Mouse (Mus musculus) fibroblast of lung, adult 2 months (primary cell): ENCODE measurements around the gene Cbfa2t3.
"Not testable (repeated sequence)": the region's sequence is repeated elsewhere in the genome, so short reads cannot be mapped to it uniquely, and the experiment has no call there.

Experiments used
- DNase-seq: peaks from one replicate; pipeline ENCODE4 v3.0.0-alpha.2; 2011; ENCODE audit warnings: low read depth

Gene Cbfa2t3

DNA sequence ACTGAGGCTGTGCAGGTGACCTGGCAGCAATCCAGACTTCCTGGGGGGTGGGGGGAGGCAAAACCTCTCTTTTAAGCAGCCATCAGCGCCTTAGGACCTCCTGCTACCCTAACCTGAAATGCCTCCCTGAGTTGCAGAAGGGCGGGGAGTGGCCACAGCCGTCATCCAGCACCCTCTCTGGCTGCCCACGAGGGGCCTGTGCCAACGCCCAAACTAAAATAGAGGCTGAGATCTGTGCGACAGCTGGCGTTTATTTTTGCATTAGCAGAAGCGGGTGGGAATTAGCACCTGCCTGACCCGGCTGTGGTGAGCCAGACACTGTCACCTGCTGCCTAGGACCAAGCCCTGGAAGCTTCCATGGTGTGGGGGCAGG, 62.1 kb downstream of the Cbfa2t3 start:
- DNase-seq: no peak

DNA sequence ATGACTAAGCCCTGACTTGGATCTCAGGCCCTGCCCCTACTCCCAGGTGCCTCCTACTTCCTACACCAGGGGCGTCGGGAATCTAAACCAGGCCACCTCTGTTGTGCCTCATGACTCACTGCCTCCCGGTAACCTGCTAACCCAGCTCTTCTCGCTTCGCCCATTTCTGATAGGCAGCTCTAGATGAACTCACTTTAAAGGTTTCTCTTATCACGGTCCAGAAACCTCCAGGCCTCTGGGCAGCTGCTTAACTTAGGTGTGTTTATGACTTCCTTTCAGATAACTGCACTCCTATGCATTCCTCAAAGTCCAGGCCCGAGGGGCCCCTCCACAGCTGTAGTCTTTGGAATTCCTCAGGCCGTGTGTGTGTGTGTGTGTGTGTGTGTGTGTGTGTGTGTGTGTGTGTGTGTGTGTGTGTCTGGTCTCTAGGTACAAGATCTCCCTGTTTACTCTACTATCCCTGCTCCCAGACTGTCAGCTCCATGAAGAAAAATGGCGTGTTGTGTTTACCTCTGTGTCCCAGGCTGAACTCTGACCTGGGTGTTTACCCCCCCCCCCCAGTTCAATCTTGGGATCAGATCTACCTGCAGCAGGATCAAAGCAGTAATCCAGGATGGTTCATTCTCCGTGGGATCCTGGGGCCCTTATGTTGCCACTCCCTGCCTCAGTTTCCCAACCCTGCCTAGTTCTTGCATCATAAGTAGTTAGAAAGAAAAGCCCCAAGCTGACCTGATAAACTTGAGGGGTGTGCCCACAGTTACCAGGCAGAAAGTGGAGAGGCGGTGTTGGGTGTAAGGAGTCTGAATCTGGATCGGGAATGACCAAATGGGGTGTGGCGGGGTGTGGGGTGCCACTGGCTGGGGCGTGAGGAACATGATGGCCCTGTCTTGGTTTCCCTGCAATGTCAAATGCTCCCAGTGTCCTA, 62.8 kb downstream of the Cbfa2t3 start:
- no peak for DNase-seq

DNA sequence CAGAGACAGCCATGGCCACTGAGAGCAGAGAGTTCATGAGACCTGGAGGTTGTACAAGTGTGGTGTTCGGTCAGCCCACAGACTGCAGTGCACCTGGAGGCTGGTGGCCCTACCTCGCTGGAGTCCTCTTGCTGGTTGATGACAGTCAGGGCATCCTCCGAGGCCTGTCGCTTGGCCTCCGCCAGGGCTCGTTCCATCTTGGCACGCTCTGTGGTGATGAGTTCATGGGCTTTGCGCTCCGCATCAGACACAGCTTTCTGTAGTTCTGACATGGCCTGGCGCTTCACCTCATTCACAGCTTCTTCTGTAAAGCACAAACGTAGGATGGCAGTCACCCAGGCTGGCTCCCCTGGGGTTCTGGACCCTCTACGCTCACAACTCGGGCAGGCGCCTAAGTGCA, 65.7 kb downstream of the Cbfa2t3 start:
- no peak for DNase-seq

DNA sequence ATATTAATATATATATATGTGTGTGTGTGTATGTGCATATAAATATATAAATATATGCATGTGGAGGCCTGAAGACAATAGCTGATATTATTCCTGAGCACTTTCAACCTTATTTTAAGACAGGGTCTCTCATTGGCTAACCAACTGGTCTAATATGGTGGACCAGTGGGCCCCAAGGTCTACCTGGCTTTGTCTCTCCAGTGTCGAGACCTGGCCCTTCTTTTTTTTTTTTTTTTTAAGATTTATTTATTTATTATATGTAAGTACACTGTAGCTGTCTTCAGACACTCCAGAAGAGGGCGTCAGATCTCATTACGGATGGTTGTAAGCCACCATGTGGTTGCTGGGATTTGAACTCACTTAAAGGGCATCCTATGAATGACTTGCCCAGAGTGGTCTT, 66.8 kb downstream of the Cbfa2t3 start:
- not testable (repeated sequence) for DNase-seq

DNA sequence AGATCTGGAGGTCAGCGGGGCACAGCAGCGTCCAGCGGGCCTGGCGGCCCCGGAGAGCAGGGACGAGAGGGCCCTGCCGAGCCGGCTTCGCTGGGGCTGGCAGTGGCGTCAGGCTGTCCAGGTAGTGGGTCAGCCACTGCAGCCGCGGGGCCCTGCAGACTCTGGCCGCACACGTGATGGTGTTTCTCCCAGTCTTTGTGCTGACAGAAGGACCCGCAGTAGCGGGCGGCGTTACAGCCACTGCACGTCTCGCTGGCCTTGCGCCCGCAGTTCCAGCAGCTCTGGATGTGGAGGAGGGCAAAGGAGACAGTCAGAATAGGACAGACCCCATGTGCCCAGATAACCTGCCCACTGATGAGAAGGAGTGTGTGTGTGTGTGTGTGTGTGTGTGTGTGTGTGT, 68.2 kb downstream of the Cbfa2t3 start:
- no peak for DNase-seq

DNA sequence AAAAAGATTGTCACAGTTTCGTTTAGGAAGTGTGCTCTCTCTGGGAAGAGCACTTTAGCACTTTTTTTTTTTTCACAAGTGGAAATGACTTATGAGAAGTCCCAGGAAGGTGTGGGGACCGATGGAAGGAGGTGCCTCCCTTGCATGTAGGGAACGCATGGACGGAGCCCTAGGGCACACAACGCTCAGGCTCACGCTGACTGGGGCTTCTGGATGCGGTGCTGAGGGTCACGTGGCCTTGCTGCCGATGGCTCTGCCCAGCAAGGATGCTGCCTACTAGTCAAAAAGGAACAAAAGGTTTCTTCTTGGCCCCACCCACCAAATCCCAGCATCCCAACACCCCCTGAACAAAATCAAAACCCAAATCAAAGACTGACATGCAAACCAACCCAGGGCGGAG, 69.5 kb downstream of the Cbfa2t3 start:
- no peak for DNase-seq

DNA sequence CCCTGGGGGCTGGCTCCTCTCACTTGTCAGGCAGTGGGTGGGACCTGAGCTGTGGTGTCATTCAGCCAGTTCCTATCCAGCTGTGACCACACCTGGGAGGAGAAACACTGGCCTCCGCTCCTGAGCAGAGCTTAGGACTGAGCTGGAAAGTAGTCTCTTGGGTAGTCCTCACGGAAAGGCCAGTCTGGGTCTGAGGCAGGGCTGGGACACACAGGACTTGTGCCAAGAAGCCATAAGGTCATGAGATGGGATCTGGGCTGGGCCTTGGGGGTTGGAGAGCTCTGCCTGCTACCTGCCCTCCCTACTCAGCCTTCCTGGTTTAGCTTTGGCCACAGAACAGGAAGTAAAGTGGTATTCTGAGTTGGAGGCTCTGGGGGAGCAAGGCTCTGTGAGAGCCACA, 72.0 kb downstream of the Cbfa2t3 start:
- DNase-seq: no peak

DNA sequence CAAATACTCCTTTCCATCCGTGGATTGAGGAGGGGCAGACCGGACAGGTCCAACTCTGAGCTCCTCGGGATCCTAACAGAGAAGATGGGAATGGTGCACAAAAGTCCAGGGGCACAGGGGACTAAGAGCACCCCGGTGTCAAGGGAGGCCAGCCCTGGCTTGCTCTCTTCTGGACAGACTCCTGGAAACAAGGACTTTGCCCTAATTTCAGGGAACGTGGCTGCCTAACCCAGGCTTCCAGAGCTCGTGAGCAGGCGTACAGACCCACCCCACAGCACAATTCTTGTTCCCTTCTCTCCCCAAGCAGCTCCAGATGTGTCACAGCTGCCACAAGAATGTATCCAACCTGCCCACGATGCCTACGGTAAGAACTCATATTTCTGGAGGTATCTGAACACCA, 73.1 kb downstream of the Cbfa2t3 start:
- DNase-seq: no peak

DNA sequence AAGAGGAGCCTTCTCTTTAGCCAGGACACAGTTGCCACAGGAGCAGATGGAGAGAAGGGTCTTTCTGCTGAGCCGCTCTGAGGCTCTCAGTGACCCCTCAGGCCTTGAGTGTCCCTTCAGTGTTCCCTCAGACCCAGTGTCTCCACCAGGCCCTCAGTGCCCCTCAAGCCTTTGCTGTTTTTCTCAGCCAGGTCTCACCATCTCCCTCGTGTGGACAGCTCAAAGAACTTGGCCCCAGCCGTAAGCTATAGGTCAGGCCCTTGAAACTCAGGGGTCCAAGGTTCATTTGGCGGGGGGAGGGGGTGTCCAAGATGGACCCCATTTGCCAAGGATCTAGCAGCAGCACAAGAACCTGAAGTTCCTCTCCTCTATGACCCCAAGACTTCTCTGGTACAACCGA, 74.3 kb downstream of the Cbfa2t3 start:
- no peak for DNase-seq

DNA sequence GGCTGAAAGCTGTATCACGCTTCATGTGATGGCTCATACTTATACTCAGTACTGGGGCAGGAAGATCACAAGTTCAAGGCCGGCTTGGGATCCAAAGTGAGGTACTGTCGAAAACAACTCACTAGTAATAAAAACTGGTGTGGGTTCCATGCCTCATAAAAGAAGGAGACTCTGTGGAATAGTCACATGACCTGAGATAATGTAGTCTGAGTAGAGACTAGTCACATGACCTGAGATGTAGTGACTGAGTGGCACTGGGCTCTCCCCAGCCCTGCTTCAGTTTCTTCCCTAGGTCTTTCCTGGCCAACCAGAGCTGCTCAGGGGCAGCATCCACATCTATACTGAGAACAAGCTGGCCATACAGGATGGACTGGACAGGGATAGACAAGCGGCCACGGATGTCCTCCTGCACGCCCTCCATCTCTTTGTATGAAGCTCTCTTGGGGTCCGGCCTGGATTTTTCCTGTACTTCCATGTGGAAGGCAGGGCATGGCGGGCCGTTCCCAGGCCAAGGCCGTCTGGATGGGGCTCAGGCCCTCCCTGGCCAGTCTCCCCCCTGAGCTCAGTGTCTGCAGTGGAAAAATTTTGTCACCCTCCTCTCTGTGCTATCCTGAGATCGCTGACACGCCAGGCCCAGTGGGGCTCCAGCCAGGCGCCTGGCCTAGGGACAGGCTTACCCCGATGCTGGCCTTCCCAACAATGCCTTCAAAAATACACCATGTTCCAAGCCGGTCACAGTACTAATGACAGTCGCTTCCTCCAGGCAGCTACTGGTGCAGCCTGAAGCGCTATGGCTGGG, 74.9 kb downstream of the Cbfa2t3 start:
- DNase-seq: no peak

DNA sequence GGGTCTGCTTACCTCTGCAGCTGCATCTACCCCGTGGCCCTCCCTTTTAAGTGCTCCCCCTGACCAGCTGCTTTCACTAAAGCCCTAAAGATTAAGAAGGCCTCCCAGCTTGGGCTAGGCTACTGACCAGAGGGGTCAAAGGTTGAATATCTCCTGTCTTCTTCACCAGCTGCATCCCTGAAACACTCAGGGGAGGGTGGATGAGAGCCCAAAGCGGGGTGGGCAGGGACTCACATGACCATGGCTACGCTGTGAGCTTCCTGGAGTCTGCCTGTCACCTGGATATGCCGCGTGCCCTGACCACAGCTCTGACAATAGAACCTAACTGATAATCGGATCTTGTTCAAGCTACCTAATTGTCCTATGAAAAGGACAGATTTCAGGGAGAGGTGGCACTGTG, 76.2 kb downstream of the Cbfa2t3 start, which contains the start of gene Pabpn1l:
Gene Pabpn1l, minus strand, starts transcription at position 13 of the 400 bp plus-strand sequence.
- DNase-seq: no peak

DNA sequence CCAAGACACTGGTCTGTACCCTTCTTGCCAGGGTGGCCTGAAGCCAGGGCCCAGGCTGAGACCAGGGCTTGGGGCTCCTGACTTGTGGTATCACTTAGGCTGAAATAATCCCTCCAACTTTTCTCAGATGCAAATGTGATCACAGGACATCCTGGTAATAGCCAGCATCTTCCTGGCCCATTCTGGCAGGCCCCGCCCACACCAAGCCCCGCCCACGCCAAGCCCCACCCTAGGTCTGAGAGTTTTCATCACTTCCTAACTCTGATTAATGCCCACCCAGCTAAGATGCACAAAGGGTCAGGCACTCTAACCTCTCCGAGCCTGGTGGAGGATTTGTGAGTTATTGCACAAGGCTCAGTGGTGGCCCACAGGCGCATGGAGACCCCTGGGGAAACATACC, 78.5 kb downstream of the Cbfa2t3 start:
- no peak for DNase-seq

DNA sequence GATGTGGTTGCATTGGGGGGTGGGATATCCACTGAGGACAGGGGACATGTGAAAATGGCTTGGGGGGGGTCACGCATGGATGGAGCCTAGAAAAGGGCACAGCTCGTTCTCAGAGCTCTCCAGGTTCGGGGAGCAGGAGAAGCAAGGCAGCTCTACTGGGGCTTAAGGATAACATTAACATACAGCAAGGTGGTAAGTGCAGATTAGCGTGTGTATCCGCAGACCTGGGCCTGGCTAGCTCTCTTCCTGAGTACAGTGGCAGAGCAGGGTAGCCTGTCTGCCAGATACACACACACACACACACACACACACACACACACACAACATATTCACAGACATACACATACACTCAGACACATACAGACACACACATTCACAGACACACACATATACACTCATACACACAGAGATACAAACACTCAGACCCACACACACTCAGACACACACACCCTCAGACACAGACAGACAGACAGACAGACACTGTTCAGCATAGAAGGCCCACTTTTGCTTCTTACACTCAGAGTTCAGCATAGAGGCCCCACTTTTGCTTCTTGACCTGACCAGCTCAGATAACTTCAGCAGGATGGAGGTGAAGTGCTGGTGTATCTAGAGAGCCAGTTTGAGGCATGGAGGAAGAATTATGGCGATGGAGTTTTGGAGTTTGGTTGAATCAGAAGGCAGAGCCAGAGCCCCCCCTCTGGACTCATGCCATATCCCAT, 80.1 kb downstream of the Cbfa2t3 start:
- DNase-seq: no peak

DNA sequence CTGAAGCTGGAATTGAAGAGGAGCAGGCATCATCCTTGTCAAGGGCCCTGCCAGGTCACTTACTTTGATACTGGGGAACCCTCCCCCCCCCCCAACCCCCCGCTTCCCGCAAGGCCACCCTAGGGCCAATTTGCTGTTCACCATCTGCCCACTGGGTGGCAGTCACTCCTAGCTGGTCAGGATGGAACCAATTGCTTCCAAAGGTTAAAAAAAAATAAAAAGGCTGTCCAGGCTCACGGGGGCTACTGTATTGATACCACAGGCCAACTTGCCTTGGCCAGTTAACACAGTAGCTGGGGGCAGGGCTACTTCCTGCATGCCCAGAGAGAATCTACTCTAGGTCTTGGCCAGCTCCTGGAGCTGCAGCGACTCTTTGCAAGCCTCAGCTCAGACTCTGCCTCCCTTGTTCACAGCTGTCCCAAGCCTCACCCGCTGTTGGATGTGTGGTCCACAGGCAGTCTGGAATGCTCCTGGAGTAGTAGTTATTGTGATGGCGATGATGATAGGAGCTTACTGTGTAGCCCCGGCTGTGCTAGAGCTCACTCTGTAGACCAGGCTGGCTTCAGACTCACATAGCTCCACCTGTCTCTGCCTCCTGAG, 80.9 kb downstream of the Cbfa2t3 start:
- DNase-seq: peak; percentile 57

DNA sequence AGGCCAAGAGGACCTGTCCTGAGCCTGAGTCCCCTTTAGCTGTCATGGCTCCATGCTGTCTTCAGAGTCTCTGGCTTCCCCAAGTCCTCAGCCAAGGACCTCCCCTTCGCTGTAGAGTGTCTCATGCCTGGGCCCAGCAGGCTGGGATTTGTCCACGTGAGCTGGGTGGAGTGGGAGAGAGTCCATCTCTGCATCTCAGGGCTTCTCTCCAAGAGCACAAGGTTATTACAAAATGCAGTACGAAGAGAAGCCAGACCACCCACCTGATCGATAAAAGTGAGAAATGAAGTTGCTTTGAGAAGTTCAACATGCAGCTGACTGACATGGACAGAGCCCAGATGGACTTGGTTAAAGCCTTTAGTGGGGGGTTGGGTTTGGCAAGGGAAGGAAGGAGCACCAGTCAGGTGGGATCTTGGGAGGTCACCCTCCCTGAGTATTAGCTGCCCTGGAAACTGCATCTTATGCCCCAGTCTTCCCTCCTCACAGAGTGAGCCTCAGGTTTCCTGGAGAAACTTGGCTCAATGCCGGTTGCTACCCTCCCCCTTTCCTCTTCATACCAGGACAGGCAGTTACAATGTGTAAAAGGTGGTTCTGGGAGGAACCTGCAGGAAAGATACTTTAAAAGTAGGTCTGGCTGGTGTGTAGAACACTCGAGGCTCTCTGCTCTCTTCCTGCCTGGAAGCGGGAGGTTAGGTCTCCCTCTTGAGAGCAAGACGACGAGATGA, 82.6 kb downstream of the Cbfa2t3 start:
- DNase-seq: peak; percentile 8

DNA sequence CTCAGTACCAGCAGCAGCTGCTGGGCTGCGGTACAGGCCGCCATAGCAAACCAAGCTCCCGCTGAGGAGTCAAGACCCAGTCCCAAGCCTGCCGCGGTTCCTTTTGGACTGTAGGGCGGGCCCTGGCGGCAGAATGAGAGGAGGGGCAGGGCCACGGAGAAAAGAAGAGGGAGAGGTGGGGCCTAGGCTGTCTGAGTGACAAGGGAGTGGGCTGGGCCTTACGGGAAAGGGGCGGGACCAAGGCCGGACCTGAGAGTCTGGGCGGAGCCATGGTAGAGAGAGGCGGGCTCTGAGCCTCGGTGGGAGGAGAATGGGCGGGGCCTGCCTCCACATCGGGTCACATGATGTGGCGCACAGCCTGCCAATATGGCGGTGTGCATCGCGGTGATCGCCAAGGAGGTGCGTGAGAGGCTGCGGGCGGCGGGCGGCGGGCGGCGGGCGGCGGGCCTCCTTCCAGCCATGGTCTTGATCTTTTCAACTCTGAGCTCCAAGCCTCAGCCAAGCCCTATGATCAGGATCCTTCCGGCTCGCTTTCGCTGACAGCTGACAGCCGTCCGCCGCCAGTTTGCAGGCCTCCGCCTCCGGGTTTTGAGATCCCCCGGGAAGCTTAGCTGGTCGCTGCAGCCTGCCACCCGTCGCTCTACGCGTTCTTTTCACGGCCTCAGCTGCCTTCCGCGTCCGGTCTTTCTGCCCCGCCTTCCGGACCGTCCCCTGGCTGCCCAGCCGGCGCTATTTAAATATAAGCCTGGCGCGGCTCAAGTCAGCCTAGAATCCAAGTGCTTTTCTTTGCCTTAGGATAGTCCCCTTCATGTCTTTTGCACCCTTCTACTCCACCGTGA, 87.4 kb downstream of the Cbfa2t3 start, which contains the start of the genes Galns and Trappc2l:
Gene Galns, minus strand, starts transcription at position 169 of the 839 bp plus-strand sequence.
Gene Trappc2l, plus strand, starts transcription at position 346 of the 839 bp plus-strand sequence.
- DNase-seq: peak; percentile 93

DNA sequence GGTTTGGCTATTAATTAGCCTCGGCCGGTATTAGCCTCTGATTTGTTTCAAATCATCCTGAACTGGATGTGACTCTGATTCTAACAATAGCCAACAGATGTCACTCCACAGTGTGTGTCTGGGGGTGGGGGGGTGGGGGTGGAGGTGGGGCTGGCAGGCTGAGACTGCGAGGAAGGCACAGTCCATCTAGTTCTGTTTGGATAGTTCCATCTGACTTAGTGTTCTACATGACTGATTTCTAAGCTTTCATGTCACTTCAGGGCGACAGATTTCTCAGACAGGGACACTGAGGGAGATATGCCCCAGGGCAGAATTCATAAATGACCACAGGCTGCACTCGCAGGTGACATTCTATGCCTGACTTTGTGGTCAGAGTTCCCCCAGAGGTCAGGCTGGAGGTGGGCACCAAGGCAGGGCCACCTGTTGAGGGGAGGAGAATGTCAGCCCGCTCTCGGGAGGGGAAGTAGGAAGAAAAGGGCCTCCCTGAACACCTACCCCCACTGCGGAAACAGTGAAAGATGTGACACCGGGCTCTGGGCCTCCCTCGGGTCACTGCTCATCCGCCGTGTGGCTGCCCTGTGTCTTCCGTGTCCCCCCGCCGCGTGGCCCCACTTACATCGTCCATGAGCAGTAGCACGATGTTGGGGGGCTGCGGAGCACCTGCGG, 88.2 kb downstream of the Cbfa2t3 start:
- no peak for DNase-seq

DNA sequence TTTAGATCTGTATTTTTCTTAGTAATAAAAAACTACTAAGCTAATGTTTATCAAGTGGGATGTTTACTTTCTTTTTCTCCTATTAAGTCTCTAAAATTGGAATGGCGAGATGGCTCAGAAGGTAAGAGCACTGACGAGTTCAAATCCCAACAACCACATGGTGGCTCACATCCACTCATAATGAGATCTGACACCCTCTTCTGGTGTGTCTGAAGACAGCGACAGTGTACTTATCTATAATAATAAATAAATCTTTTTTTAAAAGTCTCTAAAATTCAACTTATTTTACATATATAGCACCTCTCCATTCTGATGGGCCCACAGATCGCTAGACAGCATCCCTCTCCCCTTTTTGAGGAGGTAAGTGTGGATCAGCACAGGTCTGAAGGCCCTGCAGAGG, 88.7 kb downstream of the Cbfa2t3 start:
- DNase-seq: no peak

DNA sequence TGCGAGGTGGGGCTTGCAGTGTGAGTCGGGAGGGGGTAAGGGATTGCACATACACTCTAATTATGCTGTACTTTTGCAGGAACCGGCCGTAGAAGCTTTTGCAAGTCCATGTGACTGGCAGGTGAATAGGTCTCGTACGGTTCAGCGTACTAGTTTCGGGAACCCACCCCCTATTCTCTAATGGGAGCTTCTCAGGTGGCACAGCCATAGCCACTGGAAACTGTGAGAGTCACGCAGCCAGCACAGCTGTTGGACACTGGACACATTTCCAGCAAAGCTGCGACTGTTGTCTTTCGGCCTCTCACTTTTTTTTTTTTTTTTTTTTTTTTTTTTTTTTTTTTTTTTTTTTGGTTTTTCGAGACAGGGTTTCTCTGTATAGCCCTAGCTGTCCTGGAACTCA, 92.1 kb downstream of the Cbfa2t3 start:
- DNase-seq: no peak

DNA sequence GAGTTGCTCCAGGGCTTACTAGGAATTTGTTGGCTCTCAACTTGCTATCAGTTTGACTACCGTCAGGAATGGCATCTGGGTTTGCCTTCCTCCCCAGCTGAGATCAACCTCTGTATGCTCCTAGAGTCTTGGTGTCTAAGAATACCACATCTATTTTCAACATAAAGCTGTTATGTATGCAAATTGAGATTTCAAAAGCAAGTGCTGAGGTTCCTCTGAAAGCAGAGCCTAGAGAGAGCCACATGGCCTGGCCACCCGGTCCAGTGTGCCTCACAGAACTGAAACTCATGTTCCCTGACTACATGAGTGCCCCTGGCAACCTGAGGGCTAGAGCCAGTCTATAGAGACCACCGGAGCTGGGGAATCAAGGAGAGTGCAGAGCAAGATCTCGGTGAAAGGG, 93.5 kb downstream of the Cbfa2t3 start:
- DNase-seq: no peak
